Mouse (Mus musculus) T-cell, adult 66 days (primary cell): ENCODE data around the gene Gpatch8. TPM values are rescaled to one million over a fixed set of nuclear protein-coding genes. Genes with fewer than 3 reads are reported as not detected.

ENCODE experiments used
- total RNA-seq, 2 experiments: library from RNA; stranded (reverse); gene quantifications; 3 replicates in 1 of 2; 4 replicates in 1 of 2; pipeline ENCODE4 v1.2.4; 2023

Gpatch8 gene
- 10 to 100 TPM; 54.3 to 61.2 TPM for total RNA-seq

GRCm38 (mm10) chr11:102556031-102556715 lies at the start of gene Gpatch8:
TSS of gene Gpatch8 (minus strand) at chr11:102556392.

GRCm38 (mm10) chr11:102604010-102604584 lies 47.9 kb upstream of the Gpatch8 start, which contains the start of gene Fzd2:
TSS of gene Fzd2 (plus strand) at chr11:102604396.

GRCm38 (mm10) chr11:102579165-102580033 lies 23.2 kb upstream of the Gpatch8 start, which contains the start of gene Gm11627:
TSS of gene Gm11627 (minus strand) at chr11:102579461.

GRCm38 (mm10) chr11:102469648-102470357 lies 86.4 kb downstream of the Gpatch8 start, which contains the start of gene Itga2b:
TSS of gene Itga2b (minus strand) at chr11:102470122.

GRCm38 (mm10) chr11:102447497-102447896 lies 108.7 kb downstream of the Gpatch8 start, which contains the start of gene Fam171a2:
TSS of gene Fam171a2 (minus strand) at chr11:102447682.

GRCm38 (mm10) chr11:102430121-102431017 lies 125.8 kb downstream of the Gpatch8 start, which contains the start of gene Grn:
TSS of gene Grn (plus strand) at chr11:102430315.

Other genes with a start within 250 kb of the Gpatch8 start
- gene Ubtf, start 236.7 kb downstream of the Gpatch8 start, total RNA-seq: 100 to 1,000 TPM; 142 to 153 TPM
- gene Slc4a1, start 190.2 kb downstream of the Gpatch8 start, total RNA-seq: not detected
- 1 to 10 TPM; 5.2 to 6.9 TPM for gene Rundc3a, start 163.0 kb downstream of the Gpatch8 start, total RNA-seq
- gene Slc25a39, start 148.4 kb downstream of the Gpatch8 start, total RNA-seq: 10 to 100 TPM; 29.1 to 29.5 TPM
- gene Grn, start 126.1 kb downstream of the Gpatch8 start, total RNA-seq: 10 to 100 TPM; 14.8 to 23.8 TPM
- 1 to 10 TPM in 1 of 2 experiments, not detected in 1; 1.5 TPM for gene Fam171a2, start 108.7 kb downstream of the Gpatch8 start, total RNA-seq
- 10 to 100 TPM; 15.2 to 24.0 TPM for gene Itga2b, start 86.3 kb downstream of the Gpatch8 start, total RNA-seq
- gene Gm11627, start 23.1 kb upstream of the Gpatch8 start, total RNA-seq: not detected
- not detected for gene Fzd2, start 48.0 kb upstream of the Gpatch8 start, total RNA-seq
- gene Meioc, start 107.3 kb upstream of the Gpatch8 start, total RNA-seq: not detected
- 10 to 100 TPM; 37.0 to 38.8 TPM for gene Ccdc43, start 141.4 kb upstream of the Gpatch8 start, total RNA-seq
- 1 to 10 TPM; 2.8 to 2.9 TPM for gene Adam11, start 205.0 kb upstream of the Gpatch8 start, total RNA-seq